Mouse (Mus musculus) bone marrow, adult 2 months (tissue): ENCODE data around the gene Endov.

Source experiments
- CTCF ChIP-seq: fragments of 200-500 bp; IDR thresholded peaks from 2 replicates; pipeline ENCODE4 v1.5.1; 2011; ENCODE audit warnings: low read length, control low read depth; ENCODE audit not compliant: control insufficient read depth, insufficient read depth
- POLR2A ChIP-seq: fragments of 200-500 bp; IDR thresholded peaks from 2 replicates; pipeline ENCODE4 v1.6.1; 2011; ENCODE audit warnings: low read depth, mild to moderate bottlenecking, control low read depth, low read length, borderline replicate concordance; ENCODE audit not compliant: control insufficient read depth

GRCm38 (mm10) chr11:119513038-119513659 lies 22.0 kb downstream of the Endov start:
- no peak for TF ChIP-seq CTCF
- TF ChIP-seq POLR2A: no peak
